Mouse (Mus musculus): ENCODE results near the gene Trib2.

Trib2 gene

GRCm38 (mm10) chr12:15761453-15762116, 55.1 kb downstream of the Trib2 start:
- no peak for DNase-seq

GRCm38 (mm10) chr12:15760684-15761083, 56.0 kb downstream of the Trib2 start:
- no peak for DNase-seq

GRCm38 (mm10) chr12:15758866-15759265, 57.9 kb downstream of the Trib2 start:
- DNase-seq: no peak

- no peak for DNase-seq
Measured at GRCm38 (mm10) chr12:15757351-15757750, 59.4 kb downstream of the Trib2 start.

- no peak for DNase-seq
Measured at GRCm38 (mm10) chr12:15755030-15755690, 61.6 kb downstream of the Trib2 start.

- peak; percentile 30 to 39 for DNase-seq
Measured at GRCm38 (mm10) chr12:15754602-15755001, 62.1 kb downstream of the Trib2 start.

- DNase-seq: no peak
Measured at GRCm38 (mm10) chr12:15749646-15750195, 67.0 kb downstream of the Trib2 start.

GRCm38 (mm10) chr12:15745752-15746151, 71.0 kb downstream of the Trib2 start:
- DNase-seq: peak in 1 of 2 experiments; percentile 14

Measured in kidney, postnatal 36 days (tissue).